Mouse (Mus musculus) spleen, postnatal 4 days (tissue): ENCODE results near the gene Ccdc88a.

Experiments
- DNase-seq, 2 experiments: peaks; one replicate each; pipeline ENCODE4 v3.0.0; 2022; ENCODE audit warnings: low spot score in 2 of 2

Ccdc88a gene

GRCm38 (mm10) chr11:29373396-29374273 is at the start of gene Ccdc88a:
TSS of gene Ccdc88a (plus strand) at chr11:29373658.
- DNase-seq = peak; percentile 91 to 96

- DNase-seq = no peak
Observed at GRCm38 (mm10) chr11:29335505-29335904, 38.0 kb upstream of the Ccdc88a start.

GRCm38 (mm10) chr11:29341259-29341658 is 32.2 kb upstream of the Ccdc88a start:
- DNase-seq = no peak

GRCm38 (mm10) chr11:29344891-29345657 is 28.4 kb upstream of the Ccdc88a start:
- no peak for DNase-seq

GRCm38 (mm10) chr11:29345673-29346286 is 27.7 kb upstream of the Ccdc88a start:
- no peak for DNase-seq

- DNase-seq = no peak
Observed at GRCm38 (mm10) chr11:29350891-29351290, 22.6 kb upstream of the Ccdc88a start.

GRCm38 (mm10) chr11:29352214-29352613 is 21.2 kb upstream of the Ccdc88a start:
- no peak for DNase-seq

- no peak for DNase-seq
Observed at GRCm38 (mm10) chr11:29368161-29368560, 5.3 kb upstream of the Ccdc88a start.

GRCm38 (mm10) chr11:29373050-29373395 is 435 bp upstream of the Ccdc88a start:
- DNase-seq = no peak

GRCm38 (mm10) chr11:29374274-29374656 is 807 bp downstream of the Ccdc88a start:
- DNase-seq = no peak

GRCm38 (mm10) chr11:29376635-29377034 is 3.2 kb downstream of the Ccdc88a start:
- no peak for DNase-seq

- DNase-seq = no peak
Observed at GRCm38 (mm10) chr11:29378751-29379150, 5.3 kb downstream of the Ccdc88a start.

GRCm38 (mm10) chr11:29383493-29383892 is 10.0 kb downstream of the Ccdc88a start:
- DNase-seq = no peak

GRCm38 (mm10) chr11:29384001-29384400 is 10.5 kb downstream of the Ccdc88a start:
- DNase-seq = no peak

GRCm38 (mm10) chr11:29384617-29385016 is 11.2 kb downstream of the Ccdc88a start:
- no peak for DNase-seq

- no peak for DNase-seq
Observed at GRCm38 (mm10) chr11:29389913-29390312, 16.5 kb downstream of the Ccdc88a start.

GRCm38 (mm10) chr11:29395135-29395746 is 21.8 kb downstream of the Ccdc88a start:
- no peak for DNase-seq

GRCm38 (mm10) chr11:29400374-29400773 is 26.9 kb downstream of the Ccdc88a start:
- DNase-seq = no peak

- no peak for DNase-seq
Observed at GRCm38 (mm10) chr11:29406292-29406691, 32.8 kb downstream of the Ccdc88a start.

- DNase-seq = no peak
Observed at GRCm38 (mm10) chr11:29423496-29423895, 50.0 kb downstream of the Ccdc88a start.

GRCm38 (mm10) chr11:29428774-29429173 is 55.3 kb downstream of the Ccdc88a start:
- DNase-seq = no peak

- DNase-seq = no peak
Observed at GRCm38 (mm10) chr11:29431011-29431410, 57.6 kb downstream of the Ccdc88a start.
